Mouse (Mus musculus) megakaryocyte, adult 5-6 weeks (primary cell): ENCODE data around the gene 1190002N15Rik. TPM values are rescaled to one million over a fixed set of nuclear protein-coding genes. Genes with fewer than 3 reads are reported as not detected.
A peak's percentile ranks its signal among the peaks of the same experiment; 100 is the strongest.

Experiments used
- ATAC-seq: 2 replicates; pipeline ENCODE4 v1.8.0; 2016; ENCODE audit warnings: mild to moderate bottlenecking, inconsistent platforms; ENCODE audit not compliant: poor library complexity, severe bottlenecking
- total RNA-seq, 2 experiments: library from RNA; stranded (forward) in 1 of 2; stranded (reverse) in 1 of 2; fragments of 153-499, 151-499 nt in 1 of 2; fragments of 221-1000, 200-1000 nt in 1 of 2; gene quantifications; 2 replicates each; pipeline versions ENCODE4 v1.2.3 to v1.2.4; 2015 to 2017

The 1190002N15Rik gene
- total RNA-seq (2015) (15.1 and 23.4 TPM in 2 replicates), total RNA-seq (2017) (16.9 and 17.2 TPM in 2 replicates)

DNA sequence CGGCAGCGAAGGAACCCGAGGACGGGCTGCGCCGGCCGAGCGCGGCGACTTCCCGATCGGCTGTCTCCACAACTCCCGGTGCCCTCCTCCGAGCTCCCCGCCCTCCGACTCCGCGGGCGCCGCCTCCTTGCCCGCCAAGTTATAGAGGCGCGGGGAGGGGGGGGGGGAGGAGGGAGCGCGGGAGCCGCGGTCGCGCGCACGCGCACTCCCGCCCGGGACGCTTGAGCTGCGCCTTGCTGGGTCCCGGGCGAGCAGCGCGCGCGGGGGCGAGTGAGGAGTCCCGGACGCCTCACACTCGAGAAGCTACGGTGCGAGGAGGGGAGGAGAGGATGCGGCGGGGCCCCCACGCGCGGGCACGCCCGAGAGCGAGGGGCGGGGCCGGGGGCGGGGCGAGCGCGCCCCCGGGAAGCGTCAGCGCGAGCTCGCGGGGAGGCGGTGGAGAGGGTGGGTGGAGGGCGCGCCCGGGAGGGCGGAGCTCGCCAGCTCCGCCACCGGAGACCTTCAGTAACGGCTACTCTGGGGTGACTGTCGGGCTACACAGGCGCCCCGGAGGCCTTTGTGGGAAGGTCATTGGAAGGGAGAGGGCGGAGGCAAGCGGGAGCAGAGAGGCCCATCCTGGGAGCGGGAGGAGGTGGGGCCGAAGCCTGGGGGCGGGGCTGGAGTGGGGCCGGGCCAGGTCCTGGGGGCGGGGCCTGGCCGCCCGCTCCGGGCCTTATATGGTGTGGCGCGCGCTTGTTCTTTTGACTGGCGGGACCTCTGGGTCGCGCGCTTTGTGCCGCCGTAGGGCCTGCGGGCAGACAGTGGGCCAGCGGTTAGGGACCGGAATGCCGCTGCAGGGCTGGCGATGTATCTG, at the start of gene 1190002N15Rik:
Gene 1190002N15Rik (minus strand): TSS at position 112 of the 853 bp plus-strand sequence.
- ATAC-seq = peak; percentile 66

DNA sequence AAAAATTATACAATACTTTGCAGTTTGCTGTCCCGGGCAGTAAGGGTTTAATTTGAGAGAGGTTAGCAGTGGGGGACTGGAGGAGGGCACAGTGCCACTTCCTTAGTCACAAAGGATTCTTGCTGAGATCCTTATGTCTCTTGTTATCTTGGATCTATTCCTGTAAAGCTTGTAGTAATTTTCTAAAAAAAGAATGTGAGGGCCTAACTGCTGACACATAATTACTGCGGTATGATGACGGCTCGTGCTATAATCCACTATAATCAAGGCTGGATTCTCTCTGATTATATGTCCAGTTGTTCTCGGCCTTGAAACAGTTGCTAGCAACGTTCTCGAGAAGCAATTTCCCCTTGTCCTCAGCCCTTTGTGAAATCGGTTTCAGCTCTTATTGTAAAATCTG, 44.4 kb upstream of the 1190002N15Rik start:
- no peak for ATAC-seq

DNA sequence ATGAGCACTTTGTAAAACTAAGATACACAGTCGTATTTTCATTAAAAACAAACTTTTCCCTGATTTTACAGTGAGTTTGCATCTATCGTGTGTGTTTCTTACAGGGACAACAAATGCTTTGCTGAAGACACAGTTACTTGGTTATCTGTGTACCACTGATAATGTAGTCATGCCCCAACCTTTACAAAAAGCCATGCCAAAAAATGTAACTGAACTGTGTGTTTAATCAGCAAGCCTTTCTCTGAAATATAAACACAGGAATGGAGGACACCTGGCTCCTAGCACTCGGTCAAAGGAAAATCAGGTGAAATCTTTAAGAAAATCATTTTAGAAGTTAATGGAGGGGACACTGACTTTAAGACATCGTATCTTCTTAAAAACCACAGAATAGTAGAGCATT, 43.8 kb upstream of the 1190002N15Rik start:
- ATAC-seq = no peak

DNA sequence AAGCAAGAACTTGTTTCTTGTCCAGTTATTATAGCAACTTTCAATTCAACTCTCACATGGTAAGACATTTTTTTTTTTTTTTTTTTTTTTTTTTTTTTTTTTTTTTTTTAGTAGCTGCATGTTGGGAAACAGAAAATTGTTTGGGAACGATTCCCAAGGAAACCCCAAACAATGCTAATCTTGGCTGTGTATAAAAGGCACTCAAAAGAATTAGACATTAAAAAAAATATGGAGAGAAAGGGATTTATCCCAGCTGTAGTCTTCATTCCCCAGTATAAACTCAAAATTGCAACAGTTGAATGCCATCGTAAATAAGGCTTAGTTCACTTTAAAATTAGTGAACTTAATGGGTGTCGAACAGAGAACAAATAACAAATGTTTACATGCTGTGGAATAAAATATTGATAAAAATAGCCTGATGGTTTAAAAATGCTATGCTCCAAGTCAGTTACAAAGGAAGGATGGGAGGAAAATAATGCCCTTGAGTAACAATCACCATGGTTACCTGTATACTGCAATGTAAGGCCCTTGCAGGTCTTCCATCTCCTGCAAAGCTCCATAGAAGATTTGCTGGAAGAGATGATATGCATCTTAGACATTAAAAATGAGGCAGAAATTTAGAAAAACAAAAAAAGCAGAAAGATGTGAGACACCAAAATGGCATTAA, 42.3 kb upstream of the 1190002N15Rik start:
- ATAC-seq = no peak

DNA sequence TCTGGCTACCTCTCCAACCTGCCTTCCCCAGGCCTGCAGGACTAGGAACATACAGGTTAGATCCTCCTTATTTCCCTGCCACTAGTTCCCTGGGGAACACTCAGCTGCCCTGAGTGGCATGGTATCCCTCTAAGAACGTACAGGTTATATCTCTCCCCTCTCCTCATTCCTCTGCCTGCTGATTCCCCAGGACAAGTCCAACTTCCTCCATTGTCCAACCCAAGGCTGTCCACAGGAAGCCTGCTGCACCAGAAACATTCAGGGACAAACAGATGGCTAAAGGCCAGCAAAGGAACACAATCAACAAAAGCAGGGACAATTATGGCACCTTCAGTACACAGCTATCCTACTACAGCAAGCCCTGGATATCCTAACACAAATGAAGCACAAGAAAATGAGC, 33.9 kb upstream of the 1190002N15Rik start:
- ATAC-seq = no peak

GRCm38 (mm10) chr9:94568386-94568785, 30.5 kb upstream of the 1190002N15Rik start:
- ATAC-seq = no peak

- no peak for ATAC-seq
Observed at GRCm38 (mm10) chr9:94567722-94568314, 29.9 kb upstream of the 1190002N15Rik start.

DNA sequence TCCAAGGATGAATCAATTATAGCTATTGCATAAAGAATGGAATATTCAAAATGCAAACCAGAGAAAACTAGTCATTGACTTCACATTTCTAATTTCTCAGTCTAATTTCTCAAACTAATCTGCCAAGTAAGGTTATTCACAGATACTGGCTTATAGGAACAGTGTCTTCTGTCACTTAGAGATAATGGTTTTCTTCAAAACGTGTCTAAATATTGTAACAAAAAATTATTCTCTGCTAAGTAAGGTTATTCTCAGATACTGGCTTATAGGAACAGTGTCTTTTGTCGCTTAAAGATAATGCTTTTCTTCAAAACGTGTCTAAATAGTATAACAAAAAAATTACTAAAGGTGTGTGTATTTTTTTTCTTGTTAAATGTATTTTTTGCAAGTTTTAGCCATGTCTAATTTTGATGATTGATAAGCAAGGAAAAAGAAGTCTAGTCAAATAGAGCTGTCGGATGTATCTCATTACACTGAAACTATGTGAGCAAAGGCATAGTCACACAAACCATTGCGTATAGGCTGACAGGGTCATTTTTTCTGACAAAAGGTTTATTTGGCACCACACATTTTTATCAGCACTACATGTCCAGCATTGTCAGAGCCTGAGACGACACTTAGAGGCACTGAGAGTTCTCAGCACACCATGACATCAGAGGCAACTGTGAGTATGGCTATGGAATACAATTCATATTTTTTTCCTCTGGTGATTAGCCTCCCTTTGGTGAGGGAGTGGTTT, 19.1 kb upstream of the 1190002N15Rik start:
- no peak for ATAC-seq

- peak; percentile 42 for ATAC-seq
Observed at GRCm38 (mm10) chr9:94556249-94556648, 18.4 kb upstream of the 1190002N15Rik start.

- ATAC-seq = no peak
Observed at GRCm38 (mm10) chr9:94550493-94551095, 12.7 kb upstream of the 1190002N15Rik start.

DNA sequence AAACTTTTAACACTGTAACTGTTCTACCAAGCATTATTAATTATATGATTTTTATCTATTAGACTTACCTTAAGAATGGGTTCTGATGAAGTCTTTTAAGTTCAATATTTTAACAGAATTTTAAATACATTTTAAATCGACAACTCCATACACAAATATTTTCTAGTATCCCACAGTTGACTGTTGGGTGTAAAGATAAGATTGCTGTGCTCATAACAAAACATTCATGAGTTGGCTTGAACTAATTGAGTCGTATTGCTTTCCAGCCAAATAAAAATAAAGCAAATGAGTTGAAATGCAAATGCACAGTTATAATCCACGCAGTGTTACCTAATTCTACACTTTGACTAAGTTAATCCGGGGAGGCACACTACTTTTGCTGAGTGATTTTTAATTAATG, 6.0 kb upstream of the 1190002N15Rik start:
- ATAC-seq = no peak

- no peak for ATAC-seq
Observed at GRCm38 (mm10) chr9:94540343-94541095, 2.6 kb upstream of the 1190002N15Rik start.

DNA sequence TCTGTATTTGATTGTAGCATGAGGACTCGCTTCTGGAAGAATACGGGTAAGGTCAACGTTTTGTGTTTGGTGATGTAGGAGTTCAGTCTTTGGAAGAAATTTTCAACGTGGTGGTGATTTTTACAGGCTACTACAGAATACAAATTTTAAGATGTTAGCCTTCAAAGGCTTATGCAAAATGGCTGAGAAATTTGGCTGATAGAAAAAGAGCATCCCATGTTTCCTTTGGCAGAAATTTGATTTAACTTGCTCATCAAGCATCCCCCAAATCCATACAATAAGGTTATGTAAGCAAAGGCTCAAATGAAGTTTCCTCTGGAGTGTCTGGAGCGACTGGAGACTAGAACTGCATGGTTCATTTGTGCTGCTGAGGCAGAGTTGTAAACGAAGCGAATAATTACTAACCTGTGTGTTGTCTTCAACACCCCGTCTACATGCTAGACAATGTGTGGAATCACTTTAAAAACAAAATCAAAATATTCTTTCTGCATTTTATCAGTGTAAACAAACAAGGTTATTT, 1.5 kb upstream of the 1190002N15Rik start:
- no peak for ATAC-seq

- ATAC-seq = no peak
Observed at GRCm38 (mm10) chr9:94538823-94539143, 902 bp upstream of the 1190002N15Rik start.

DNA sequence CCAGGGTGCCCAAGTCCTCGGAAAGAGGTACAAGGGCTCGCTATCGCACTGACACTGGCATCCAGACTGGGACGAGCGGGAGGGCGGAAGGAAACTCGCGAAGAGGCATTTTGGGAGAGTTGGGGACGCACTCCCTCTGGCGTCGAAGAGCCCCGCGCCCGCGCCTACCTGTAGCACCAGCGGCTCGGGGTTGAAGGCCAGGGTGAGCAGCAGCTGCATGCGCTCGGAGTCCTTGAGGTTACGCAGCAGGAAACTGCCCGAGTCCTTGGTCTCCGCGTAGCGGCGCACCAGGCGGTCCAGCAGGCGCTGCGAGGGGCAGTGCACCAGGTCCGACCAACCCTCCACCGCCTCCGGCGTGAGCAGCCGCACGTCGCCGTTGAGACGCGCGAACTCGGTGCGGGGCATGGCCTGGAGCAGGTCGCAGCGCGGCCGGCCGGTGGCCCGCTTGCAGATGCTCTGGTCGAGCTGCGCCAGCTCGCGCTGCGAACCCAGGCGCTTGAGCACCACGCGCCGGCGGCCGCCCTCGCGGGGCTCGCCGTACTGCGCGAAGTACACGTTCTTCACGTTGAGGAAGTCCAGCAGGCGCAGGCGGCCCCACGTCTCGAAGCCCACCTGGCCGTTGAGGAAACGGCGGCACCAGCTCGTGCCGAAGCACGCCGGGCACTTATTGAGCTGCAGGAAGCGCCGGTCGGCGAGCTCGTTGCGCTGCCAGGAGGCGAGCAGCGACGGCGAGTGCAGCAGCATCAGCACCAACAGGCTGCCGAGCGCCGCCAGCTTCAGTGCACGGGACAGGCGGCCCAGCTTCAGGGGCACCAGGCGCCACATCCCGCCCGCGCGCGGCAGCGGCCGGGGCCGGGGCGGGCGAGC, 597 bp downstream of the 1190002N15Rik start:
- ATAC-seq = peak; percentile 20

GRCm38 (mm10) chr9:94536261-94536905, 1.5 kb downstream of the 1190002N15Rik start:
- ATAC-seq = no peak

DNA sequence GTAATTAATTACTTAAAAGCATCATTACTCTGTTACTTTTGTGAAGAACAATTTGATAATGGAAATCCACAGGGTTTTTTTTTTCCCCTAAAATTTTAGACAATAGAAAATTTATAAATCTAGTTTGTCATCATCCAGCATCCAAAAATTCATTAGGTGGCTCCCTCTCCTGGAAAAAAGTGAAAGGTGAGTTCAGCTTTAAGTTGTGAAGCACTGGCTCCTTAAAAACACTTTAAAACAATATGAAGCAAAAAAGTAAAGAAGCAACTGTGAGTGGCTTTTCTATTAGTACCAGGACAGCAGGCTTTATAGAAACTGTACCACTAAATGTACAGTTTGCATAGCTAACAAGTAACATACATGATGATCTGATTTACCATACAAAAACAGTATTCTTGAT, 3.1 kb downstream of the 1190002N15Rik start:
- ATAC-seq = no peak

GRCm38 (mm10) chr9:94534226-94534625, 3.7 kb downstream of the 1190002N15Rik start:
- no peak for ATAC-seq
